Mouse (Mus musculus) gonadal fat pad, adult 2 months (tissue): ENCODE measurements around the gene Lsm7. TPM values are rescaled to one million over a fixed set of nuclear protein-coding genes. Genes with fewer than 3 reads are reported as not detected.

Experiments
- DNase-seq: peaks from one replicate; pipeline ENCODE4 v3.0.0-alpha.2; 2012; ENCODE audit warnings: low read depth
- polyA plus RNA-seq: library from polyadenylated mRNA; depleted of rRNA; stranded (reverse); fragments of >200 nt; gene quantifications from 2 replicates; pipeline ENCODE4 v1.2.3, GENCODE M21; 2012; rRNA removed

Gene Lsm7
- 80.4 and 114 TPM in 2 replicates for polyA plus RNA-seq

GRCm38 (mm10) chr10:80854913-80855748 is at the start of gene Lsm7, which contains the start of gene Sppl2b:
Gene Lsm7 (minus strand): TSS chr10:80855209.
Gene Sppl2b (plus strand): TSS chr10:80855275.
- peak; percentile 45 for DNase-seq

DNA sequence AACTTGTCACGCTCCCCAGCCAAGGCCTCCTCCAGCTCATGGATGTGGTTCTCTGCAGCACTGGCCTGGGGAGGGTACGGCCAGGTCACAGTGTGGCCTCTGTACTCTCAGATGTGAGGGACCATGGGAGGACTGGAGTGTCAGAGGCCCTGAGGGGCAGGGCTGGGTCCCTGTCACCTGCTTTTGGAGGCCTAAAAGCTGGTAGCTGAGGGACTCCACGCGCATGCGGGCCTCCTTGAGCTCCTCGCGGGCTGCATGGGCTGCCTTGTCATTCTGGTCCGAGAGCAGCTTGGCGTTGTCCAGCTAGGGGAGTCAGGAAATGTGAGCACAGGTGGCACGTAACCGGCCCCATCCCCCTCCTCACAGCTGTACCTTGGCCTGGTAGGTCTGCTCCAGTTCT is 49.7 kb upstream of the Lsm7 start:
- no peak for DNase-seq

DNA sequence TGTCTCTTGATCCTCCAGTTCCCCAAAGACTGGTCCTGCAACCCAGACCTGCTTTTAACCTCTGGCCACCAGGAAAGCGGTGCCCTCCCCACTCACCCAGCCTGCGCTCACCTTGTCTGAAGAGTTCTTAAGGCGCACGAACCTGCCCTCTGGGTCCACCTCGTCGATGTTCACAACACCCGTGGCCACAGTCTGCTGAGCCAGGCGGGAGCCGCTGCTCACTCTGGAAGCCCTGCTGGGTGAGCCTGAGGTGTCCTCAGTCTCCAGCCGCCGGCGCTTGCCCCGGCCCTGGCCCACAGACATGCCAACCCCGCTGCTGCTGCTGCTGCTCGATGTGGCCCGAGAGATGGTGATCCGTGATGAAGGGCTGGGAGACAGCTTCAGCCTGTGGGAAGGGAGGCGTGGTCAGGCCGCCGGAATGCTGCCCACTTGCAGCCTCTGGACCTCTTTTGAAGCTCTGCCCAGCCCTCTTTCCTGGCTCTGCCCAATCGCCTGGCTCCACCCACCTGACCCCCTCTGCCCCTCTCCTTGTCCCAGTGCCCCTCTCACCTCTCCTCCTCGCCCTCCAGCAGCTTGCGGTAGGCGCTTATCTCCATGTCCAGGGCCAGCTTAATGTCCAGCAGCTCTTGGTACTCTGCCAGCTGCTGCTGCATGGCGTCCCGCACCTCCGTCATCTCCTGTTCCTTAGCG is 49.1 kb upstream of the Lsm7 start:
- no peak for DNase-seq

DNA sequence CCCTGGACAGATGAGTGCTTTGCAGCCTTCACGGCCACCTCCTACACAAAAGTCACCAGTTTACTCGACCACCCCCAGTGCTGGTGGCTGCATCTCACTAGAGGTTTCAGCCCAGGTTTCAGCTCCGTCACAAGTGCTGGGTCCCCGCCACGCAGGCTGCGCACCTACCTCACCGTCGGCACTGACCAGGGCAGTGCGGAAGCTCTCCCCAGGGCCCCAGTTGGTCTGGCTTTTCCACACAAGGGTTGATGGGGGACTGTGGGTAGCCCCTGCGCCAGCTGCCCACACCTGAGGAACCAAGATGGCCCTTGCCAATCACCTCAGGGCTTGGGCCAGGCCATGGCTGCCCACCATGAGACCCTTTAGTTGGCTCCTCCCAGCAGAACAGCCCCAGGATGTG is 48.3 kb upstream of the Lsm7 start:
- DNase-seq, result no peak

DNA sequence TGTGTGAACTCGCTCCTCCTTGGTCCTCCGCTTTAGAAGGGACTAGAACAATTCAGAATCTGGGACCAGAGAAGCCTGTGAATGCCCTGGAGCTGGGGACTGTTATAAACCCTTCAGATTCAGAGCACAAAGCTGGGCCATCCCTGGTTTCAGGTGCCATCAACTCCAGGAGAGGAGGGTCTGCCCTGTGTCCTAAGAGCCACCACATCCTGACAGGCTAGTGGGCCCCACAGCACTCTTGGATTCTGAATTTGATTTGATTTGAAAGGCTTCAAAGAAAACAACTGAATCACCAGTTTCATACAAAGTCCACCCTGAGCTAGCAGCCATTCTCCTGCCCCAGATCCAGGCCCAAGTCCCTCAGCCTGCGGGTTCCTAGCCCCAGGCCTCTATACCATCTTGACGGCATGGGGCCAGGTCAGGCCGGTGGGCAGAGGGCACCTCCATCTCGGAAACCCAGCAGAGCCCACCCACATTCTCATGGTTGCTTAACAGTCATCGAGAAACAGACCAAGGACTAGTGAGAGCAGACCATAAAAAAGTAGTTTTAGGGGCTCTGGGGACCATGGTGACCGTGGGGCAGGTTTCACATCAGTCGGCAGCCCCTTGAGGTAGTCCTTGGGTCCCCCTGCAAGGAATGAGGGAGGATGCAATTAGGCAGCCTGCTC is 47.4 kb upstream of the Lsm7 start:
- DNase-seq, result no peak

GRCm38 (mm10) chr10:80901409-80902272 is 46.6 kb upstream of the Lsm7 start:
- no peak for DNase-seq

DNA sequence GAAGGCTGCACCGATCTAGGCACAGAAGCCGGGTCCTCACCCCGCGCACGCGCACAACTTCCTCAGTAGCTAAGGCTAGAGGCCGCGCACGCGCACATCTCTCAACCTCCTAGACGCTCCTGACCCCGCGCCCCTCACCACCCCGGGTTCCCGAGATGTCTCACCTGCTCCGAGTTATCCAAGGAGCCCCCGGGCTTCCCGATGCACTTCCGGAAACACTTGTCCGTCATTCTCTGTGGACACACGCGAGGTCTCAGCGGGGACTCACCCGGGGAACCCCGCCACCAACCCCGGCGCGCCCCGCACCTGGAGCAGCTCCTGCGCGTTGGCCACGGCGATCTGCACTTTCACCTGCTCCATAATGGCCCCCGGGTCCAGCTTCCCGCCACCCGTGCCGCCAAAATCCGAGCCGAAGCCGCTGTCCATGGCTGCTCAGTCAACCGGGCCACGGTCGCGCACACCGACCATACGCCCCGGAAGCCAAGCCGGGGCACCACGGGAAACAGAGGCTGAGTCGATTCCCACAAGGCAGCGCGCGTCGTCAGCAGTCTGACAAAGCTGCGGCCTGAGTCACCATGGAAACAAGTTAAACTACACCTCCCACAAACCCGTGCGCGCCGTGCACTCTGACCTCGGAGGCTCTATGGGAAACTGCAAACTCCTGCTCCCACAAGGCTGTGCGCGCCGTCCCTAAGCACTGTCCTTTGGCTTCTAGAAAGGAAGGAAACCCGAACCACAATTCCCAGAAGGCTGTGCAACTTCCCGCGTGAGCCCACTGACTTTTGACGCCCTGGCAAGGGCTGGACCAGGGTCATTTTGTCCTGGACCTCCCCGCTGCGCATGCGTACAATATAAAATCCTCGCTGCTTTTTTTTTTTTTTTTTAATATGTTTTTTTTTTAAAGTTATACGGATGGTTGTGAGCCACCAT is 45.6 kb upstream of the Lsm7 start, which contains the start of gene Timm13:
Gene Timm13, minus strand, starts transcription at position 652 of the 930 bp plus-strand sequence.
- DNase-seq, result peak; percentile 99

DNA sequence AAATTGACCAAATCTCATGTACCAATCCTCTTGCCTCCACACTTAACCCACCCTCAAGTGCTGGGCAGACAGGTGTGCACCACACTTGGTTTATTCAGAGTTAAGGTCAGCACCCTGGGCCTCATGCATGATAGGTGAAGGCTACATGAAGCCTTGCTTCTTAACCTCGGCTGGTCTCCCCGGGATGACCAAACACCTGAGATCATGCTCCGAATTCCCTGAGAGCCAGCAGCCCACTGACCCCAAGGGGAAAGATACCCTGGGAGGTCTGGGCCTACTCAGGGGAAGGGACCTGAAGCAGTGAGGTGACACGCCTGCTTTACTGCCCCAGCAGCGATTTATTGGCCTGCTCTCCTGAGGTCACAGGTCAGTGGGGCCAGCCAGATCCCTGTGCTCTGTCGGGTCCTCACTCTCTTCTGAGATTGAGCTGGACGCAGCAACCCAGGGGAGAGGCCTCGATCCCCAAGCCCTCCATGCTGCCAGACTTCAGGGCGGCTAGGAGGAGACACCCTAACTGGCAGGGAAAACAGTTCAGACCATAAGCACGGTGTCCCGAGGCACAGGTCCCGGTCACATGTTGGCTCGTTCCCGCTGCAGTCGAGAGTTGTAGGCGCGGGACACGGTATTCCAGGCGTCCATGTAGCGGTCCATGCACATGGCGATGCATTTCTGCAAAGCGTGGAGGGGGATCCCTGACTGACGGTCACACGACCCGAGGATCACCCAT is 44.7 kb upstream of the Lsm7 start:
- DNase-seq, result no peak

DNA sequence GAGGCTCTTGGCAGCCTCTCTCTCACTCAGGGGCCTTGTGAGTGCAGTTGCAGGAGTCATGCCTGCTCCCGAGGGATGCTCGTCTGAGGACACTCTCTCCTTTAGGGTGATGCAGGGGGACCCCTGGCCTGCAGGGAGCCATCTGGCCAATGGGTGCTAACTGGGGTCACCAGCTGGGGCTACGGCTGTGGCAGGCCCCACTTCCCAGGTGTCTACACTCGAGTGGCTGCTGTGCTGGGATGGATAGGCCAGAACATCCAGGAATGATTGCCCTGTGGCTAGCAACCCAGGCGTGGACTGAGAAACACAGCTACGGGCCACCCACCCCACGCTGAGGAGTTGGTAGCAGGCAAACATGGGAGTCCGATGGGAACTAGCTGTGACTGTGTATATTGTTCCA is 44.1 kb upstream of the Lsm7 start:
- no peak for DNase-seq

- no peak for DNase-seq
Measured at GRCm38 (mm10) chr10:80897861-80898510, 43.0 kb upstream of the Lsm7 start.

GRCm38 (mm10) chr10:80896581-80897485 is 41.8 kb upstream of the Lsm7 start:
- DNase-seq, result no peak

- DNase-seq, result no peak
Measured at GRCm38 (mm10) chr10:80895697-80896096, 40.7 kb upstream of the Lsm7 start.

GRCm38 (mm10) chr10:80895100-80895499 is 40.1 kb upstream of the Lsm7 start:
- no peak for DNase-seq

DNA sequence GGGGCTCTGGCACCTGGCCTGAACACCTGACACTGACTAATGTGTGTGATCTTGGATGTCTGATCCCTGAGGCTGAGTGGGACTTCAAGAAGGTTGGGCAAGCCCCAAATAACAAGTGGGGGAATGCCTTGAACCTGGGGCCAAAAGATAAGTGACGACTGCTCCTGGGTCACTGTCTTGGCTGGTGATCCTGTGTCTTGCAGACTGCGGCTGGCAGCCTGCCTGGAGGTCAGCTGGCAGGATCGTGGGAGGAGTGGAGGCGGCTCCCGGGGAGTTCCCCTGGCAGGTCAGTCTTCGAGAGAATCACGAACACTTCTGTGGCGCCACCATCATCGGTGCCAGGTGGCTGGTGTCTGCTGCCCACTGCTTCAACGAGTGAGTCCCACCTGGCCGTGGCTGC is 32.2 kb upstream of the Lsm7 start:
- no peak for DNase-seq

DNA sequence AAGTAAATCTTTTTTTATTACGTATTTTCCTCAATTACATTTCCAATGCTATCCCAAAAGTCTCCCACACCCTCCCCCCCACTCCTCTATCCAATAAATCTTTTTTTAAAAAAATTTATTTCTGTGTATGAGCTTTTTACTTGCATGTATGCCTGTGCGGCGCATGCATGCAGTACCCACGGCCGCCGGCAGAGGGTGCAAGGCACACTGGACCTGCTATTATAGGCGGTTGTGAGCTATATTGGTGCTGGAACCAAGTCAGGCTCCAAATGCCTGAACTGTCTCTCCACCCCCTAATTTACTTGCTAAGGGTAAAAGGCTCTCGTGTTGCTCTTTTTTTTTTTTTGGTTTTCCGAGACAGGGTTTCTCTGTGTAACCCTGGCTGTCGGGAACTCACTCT is 26.3 kb upstream of the Lsm7 start:
- no peak for DNase-seq

DNA sequence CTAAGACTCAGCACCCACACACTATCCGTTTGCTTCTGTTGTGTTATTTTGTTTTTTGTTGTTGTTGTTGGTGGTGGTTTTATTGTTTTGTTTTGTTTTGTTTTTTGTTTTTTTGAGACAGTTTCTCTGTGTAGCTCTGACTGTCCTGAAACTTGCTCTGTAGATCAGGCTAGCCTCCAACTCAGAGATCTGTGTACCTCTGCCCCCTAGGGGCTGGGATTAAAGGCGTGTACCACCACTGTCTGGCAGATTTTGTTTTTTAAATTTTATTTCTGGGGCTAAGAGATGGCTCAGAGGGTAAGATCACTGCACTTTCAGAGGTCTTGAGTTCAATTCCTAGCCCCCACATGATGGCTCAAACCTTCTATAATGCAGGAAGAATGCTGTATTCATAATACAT is 25.9 kb upstream of the Lsm7 start:
- DNase-seq, result no peak

GRCm38 (mm10) chr10:80880131-80880641 is 25.2 kb upstream of the Lsm7 start:
- DNase-seq, result no peak

GRCm38 (mm10) chr10:80876594-80876993 is 21.6 kb upstream of the Lsm7 start:
- no peak for DNase-seq
